Mouse (Mus musculus) midbrain, embryonic 13.5 days (tissue): ENCODE results near the gene Mrps34. TPM values are rescaled to one million over a fixed set of nuclear protein-coding genes. Genes with fewer than 3 reads are reported as not detected.

ENCODE experiments used
- ATAC-seq: fragments of 200-750 bp; cut with Nextera tagmentation; 2 replicates; pipeline ENCODE4 v1.8.0; 2017; ENCODE audit warnings: mild to moderate bottlenecking, moderate TSS enrichment, moderate library complexity
- H3K27ac ChIP-seq: fragments of 300-500 bp; sonication (generic); 2 replicates; pipeline ENCODE4 v1.5.1; 2015; ENCODE audit warnings: inconsistent platforms, mild to moderate bottlenecking, moderate library complexity
- H3K27me3 ChIP-seq: fragments of 300-500 bp; sonication (generic); 2 replicates; pipeline ENCODE4 v1.6.1; 2015; ENCODE audit warnings: mild to moderate bottlenecking, inconsistent platforms
- H3K36me3 ChIP-seq: fragments of 300-500 bp; sonication (generic); 2 replicates; pipeline ENCODE4 v1.6.1; 2015; ENCODE audit warnings: mild to moderate bottlenecking, inconsistent platforms
- H3K4me1 ChIP-seq: fragments of 300-500 bp; sonication (generic); replicated peaks from 2 replicates; pipeline ENCODE4 v1.6.1; 2015; ENCODE audit warnings: inconsistent platforms
- H3K4me2 ChIP-seq: fragments of 300-500 bp; sonication (generic); replicated peaks from 2 replicates; pipeline ENCODE4 v1.6.1; 2015; ENCODE audit warnings: moderate library complexity, mild to moderate bottlenecking, inconsistent platforms
- H3K4me3 ChIP-seq: fragments of 300-500 bp; sonication (generic); replicated peaks from 2 replicates; pipeline ENCODE4 v1.5.1; 2015; ENCODE audit warnings: mild to moderate bottlenecking, inconsistent platforms
- H3K9ac ChIP-seq: fragments of 300-500 bp; sonication (generic); replicated peaks from 2 replicates; pipeline ENCODE4 v1.6.1; 2015; ENCODE audit warnings: mild to moderate bottlenecking, inconsistent platforms
- H3K9me3 ChIP-seq: fragments of 300-500 bp; sonication (generic); 2 replicates; pipeline ENCODE4 v1.6.1; 2016; ENCODE audit warnings: mild to moderate bottlenecking, inconsistent platforms
- WGBS: fragments of 180-500 bp; shearing (Covaris S2); methylation state at CpG from one replicate; pipeline ENCODE4 v1.1.7; 2015; 5-methylcytosine and 5-hydroxymethylcytosine counted together
- polyA plus RNA-seq: library from polyadenylated mRNA; unstranded; fragments of >200 nt; fragmentation: Nextera tagmentation; extraction: Ambion mirVana; gene quantifications from 2 replicates; pipeline ENCODE4 v1.2.1, GENCODE M21; 2015

The Mrps34 gene
- polyA plus RNA-seq, 1 experiment from 2014 or later, result 82.3 TPM

GRCm38 (mm10) chr17:24885356-24886133 lies 9.4 kb upstream of the Mrps34 start:
- peaks cover 32% of the 10 kb centered on the region for H3K4me1 ChIP-seq
- 26% methylated on average over 22 of the region's 22 CpGs for WGBS
- H3K27ac ChIP-seq, result no peak overlapping the region
- no peaks in the 10 kb centered on the region for H3K9me3 ChIP-seq
- H3K36me3 ChIP-seq, result peaks cover 42% of the 10 kb centered on the region
- ATAC-seq, result no peak
- H3K4me3 ChIP-seq, result peak overlapping the region; percentile 87
- H3K9ac ChIP-seq, result peak overlapping the region; percentile 54
- peak overlapping the region; percentile 90 for H3K4me2 ChIP-seq
- no peaks in the 10 kb centered on the region for H3K27me3 ChIP-seq

GRCm38 (mm10) chr17:24886134-24886931 lies 8.6 kb upstream of the Mrps34 start, which contains the start of the genes Nubp2 and Spsb3:
Gene Nubp2 (minus strand): TSS chr17:24886349.
Gene Spsb3 (plus strand): TSS chr17:24886643.
- Histone ChIP-seq H3K27ac (peak within 1 kb of the TSS; percentile 81), H3K4me3 (peak within 1 kb of the TSS; percentile 87), H3K9ac (peak within 1 kb of the TSS; percentile 92), H3K36me3 (peaks cover 50% of the 10 kb centered on the region), H3K27me3 (no peaks in the 10 kb centered on the region), H3K9me3 (no peaks in the 10 kb centered on the region), H3K4me1 (peaks cover 32% of the 10 kb centered on the region), H3K4me2 (peak within 1 kb of the TSS; percentile 92)
- ATAC-seq, result peak; percentile 97
- WGBS, result under 1% methylated on average over 69 of the region's 69 CpGs

GRCm38 (mm10) chr17:24886932-24887271 lies 8.0 kb upstream of the Mrps34 start:
- Histone ChIP-seq H3K4me3 (peak overlapping the region; percentile 87), H3K4me2 (peak overlapping the region; percentile 92), H3K9ac (peak overlapping the region; percentile 92), H3K27me3 (no peaks in the 10 kb centered on the region), H3K36me3 (peaks cover 56% of the 10 kb centered on the region), H3K4me1 (peaks cover 32% of the 10 kb centered on the region), H3K9me3 (no peaks in the 10 kb centered on the region), H3K27ac (peak overlapping the region; percentile 81)
- peak; percentile 51 for ATAC-seq
- WGBS, result under 1% methylated on average over 18 of the region's 18 CpGs

DNA sequence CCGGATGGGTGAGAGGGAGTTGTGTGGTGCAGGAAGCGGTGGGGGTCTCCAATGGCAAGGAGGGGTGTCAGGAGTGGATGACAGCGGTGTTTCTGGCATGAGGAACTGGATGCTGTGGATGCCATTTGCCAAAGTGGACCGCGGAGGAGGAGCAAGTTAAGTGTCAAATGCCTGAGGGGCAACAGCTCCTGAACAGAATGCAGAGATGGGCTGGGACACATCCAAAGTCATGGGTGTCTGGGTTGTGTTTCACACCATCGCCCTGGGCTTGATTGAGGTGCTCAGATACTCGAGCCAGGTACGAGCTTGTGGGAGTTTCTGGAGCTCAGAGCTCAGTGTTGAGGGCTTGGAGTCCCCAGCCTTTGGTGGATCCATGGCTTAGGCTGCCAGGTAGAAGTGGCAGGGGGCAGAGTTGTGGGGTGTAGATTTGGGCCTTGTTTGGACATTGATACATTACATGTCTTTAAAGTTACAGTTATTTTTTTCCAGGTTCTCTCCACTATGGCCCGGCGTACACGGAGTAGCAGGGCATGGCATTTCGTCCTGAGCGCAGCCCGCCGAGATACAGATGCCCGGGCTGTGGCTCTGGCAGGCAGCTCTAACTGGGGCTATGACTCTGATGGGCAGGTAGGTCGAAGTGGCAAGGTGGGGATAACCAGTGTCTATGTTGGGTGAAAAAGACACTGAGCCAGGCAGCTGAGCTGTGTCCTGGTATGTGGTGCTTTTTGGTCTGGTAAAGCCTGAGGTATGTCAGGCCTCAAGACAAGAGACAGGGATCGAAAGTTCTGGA lies 7.4 kb upstream of the Mrps34 start:
- WGBS, result 70% methylated on average over 18 of the region's 18 CpGs
- Histone ChIP-seq H3K9me3 (no peaks in the 10 kb centered on the region), H3K36me3 (peaks cover 60% of the 10 kb centered on the region), H3K9ac (peak overlapping the region; percentile 92), H3K4me2 (peak overlapping the region; percentile 92), H3K27me3 (no peaks in the 10 kb centered on the region), H3K4me1 (peaks cover 32% of the 10 kb centered on the region), H3K27ac (peak overlapping the region; percentile 81; the same call in 1 of the 2 replicates), H3K4me3 (peak overlapping the region; percentile 87)
- ATAC-seq, result no peak

DNA sequence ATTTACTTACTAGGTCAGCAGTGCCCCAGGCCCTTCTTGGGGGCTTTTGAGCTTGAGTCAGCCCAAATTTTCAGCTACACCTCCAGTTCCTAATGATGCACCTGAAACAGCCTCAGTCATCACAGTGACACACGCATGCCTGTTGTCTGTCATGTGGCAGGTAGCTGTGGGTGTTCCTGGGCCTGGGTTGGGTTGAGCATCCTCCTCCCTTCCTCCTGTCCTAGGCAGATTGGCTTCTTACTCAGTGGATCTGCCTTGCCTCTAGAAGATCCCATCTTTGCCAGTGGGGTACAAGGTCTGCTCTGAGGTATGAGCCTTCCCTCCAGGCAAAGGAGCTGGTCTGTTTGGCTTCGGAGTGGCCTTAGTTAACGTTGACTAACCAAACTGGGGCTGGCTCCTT lies 6.1 kb upstream of the Mrps34 start:
- Histone ChIP-seq H3K36me3 (peaks cover 60% of the 10 kb centered on the region), H3K9ac (no peak overlapping the region), H3K27ac (no peak overlapping the region), H3K4me2 (no peak overlapping the region), H3K9me3 (no peaks in the 10 kb centered on the region), H3K4me1 (peaks cover 39% of the 10 kb centered on the region), H3K4me3 (no peak overlapping the region), H3K27me3 (no peaks in the 10 kb centered on the region)
- ATAC-seq, result no peak
- WGBS, result 94% methylated on average over 3 of the region's 3 CpGs

DNA sequence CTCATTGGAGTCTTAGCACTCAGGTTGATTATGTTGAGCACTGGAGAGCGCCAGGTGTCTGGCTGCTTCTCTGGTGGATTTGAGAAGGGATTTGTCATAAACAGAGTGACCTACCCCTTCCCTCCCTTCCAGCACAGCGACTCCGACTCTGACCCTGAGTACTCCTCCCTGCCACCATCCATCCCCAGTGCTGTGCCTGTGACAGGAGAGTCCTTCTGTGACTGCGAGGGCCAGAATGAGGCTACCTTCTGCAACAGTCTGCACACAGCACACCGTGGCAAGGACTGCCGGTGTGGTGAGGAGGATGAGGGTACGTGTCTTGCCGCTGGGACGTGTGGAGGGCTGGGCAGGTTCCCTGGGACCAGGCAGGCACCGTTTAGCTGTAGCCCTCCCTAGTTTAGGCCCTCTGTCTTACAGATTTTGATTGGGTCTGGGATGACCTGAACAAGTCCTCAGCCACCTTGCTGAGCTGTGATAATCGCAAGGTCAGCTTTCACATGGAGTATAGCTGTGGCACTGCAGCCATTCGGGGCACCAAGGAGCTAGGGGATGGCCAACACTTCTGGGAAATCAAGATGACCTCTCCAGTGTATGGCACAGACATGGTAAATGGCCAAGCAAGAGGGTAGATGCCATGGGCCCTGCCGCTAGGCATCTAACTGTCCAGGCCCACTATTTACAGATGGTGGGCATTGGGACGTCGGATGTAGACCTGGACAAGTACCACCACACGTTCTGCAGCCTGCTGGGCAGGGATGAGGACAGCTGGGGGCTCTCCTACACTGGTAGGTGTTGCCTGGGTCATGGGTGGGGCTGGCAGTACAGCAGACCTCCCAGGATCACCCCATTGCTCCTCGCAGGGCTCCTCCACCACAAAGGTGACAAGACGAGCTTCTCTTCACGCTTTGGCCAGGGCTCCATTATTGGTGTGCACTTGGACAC lies 4.5 kb upstream of the Mrps34 start:
- Histone ChIP-seq H3K4me1 (peaks cover 41% of the 10 kb centered on the region), H3K27me3 (no peaks in the 10 kb centered on the region), H3K4me3 (no peak overlapping the region), H3K27ac (no peak overlapping the region), H3K4me2 (no peak overlapping the region), H3K9ac (no peak overlapping the region), H3K9me3 (no peaks in the 10 kb centered on the region), H3K36me3 (peaks cover 52% of the 10 kb centered on the region)
- no peak for ATAC-seq
- WGBS, result 90% methylated on average over 19 of the region's 19 CpGs

DNA sequence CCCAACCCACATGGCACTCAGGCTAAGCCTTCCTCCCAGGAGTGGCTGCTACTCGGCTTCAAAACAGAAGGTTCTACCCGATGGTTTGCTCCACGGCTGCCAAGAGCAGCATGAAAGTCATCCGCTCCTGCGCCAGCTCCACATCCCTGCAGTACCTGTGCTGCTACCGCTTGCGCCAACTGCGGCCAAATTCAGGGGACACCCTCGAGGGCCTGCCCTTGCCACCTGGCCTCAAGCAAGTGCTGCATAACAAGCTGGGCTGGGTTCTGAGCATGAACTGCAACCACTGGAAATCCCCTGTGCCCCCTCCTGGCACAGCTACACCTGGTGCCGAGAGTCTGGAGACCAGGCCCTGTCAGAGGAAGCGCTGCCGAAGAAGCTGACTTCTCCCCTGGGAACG lies 3.6 kb upstream of the Mrps34 start:
- H3K4me2 ChIP-seq, result no peak overlapping the region
- no peaks in the 10 kb centered on the region for H3K27me3 ChIP-seq
- peaks cover 52% of the 10 kb centered on the region for H3K36me3 ChIP-seq
- 89% methylated on average over 13 of the region's 13 CpGs for WGBS
- no peak for ATAC-seq
- H3K4me3 ChIP-seq, result no peak overlapping the region
- H3K27ac ChIP-seq, result no peak overlapping the region
- H3K9me3 ChIP-seq, result no peaks in the 10 kb centered on the region
- H3K9ac ChIP-seq, result no peak overlapping the region
- H3K4me1 ChIP-seq, result peaks cover 46% of the 10 kb centered on the region

DNA sequence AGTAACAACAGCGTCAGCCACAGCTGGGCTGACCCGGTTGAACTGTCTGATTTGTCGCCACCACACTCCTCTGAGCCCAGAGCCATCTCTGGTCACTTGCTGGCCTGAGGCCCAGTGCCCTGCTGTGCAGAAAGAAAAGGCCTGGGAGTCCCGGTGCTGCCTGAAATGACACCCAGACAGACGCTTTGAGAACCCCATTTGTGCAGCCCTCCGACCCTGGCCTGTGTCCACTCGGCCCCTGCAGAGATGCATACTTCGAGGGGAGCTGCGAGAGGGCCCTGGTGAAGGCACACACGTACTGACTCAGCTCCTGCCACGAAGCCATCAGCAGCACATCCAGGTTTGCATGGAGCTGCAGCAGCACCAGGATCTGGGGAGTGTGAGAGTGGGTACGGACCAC lies 2.1 kb upstream of the Mrps34 start:
- WGBS, result 87% methylated on average over 12 of the region's 12 CpGs
- H3K4me2 ChIP-seq, result no peak overlapping the region
- H3K4me3 ChIP-seq, result no peak overlapping the region
- ATAC-seq, result no peak
- H3K4me1 ChIP-seq, result peaks cover 51% of the 10 kb centered on the region
- no peaks in the 10 kb centered on the region for H3K9me3 ChIP-seq
- H3K27me3 ChIP-seq, result no peaks in the 10 kb centered on the region
- H3K27ac ChIP-seq, result no peak overlapping the region
- no peak overlapping the region for H3K9ac ChIP-seq
- H3K36me3 ChIP-seq, result peaks cover 60% of the 10 kb centered on the region

- ATAC-seq, result no peak
- 96% methylated on average over 2 of the region's 2 CpGs for WGBS
- peaks cover 51% of the 10 kb centered on the region for H3K4me1 ChIP-seq
- H3K27me3 ChIP-seq, result no peaks in the 10 kb centered on the region
- no peak overlapping the region for H3K4me2 ChIP-seq
- H3K9ac ChIP-seq, result no peak overlapping the region
- H3K9me3 ChIP-seq, result no peaks in the 10 kb centered on the region
- peaks cover 65% of the 10 kb centered on the region for H3K36me3 ChIP-seq
- H3K27ac ChIP-seq, result no peak overlapping the region
- no peak overlapping the region for H3K4me3 ChIP-seq
Observed at GRCm38 (mm10) chr17:24893276-24893675, 1.6 kb upstream of the Mrps34 start.

DNA sequence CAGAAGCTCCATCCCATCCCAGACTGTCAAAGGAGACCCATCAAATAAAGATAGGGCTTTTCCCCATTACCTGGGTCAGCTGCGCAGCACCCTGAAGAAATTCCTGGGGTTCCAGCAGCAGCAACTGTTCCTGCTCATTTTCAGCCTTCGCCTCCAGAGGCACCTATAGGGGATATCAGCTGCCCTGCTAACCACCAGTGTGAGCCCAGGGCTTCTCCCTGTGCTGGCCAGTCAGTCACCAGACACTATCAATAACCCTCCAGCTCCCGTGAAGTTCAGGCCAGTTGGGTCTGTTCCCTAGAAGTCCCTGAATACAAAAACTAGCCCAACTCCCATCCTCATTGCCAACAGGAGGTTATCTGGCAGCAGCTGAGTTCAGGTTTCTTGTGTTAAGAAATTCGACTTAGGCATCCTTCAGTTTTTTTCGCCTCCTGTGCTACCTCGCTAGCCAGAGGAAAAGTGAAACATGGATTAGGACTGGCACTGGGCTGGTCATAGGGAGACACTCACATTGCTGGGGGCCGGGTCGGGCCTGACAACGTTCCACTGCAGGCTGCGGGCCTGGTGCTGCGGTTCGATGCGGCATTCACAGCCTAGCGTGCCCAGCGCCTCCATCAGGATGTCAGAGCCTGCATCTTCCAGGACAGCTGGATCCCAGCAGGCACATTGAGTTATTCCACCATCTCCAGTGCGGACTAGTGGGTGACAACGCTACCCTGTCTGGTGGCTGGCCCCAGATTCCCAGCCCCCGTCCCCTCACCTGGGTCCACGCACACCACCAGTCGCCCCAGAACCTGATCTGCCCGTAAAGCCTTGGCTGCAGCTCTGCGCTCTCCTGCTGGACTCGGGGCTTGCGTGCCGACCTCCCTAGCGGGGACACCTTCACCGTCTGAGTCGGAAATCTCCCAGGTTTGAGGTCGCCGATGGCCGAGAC lies 588 bp upstream of the Mrps34 start:
- peak overlapping the region; percentile 90 for H3K4me2 ChIP-seq
- peaks cover 67% of the 10 kb centered on the region for H3K36me3 ChIP-seq
- 10% methylated on average over 31 of the region's 31 CpGs for WGBS
- peak overlapping the region; percentile 89 for H3K4me3 ChIP-seq
- no peaks in the 10 kb centered on the region for H3K27me3 ChIP-seq
- peaks cover 46% of the 10 kb centered on the region for H3K4me1 ChIP-seq
- peak overlapping the region; percentile 87 for H3K27ac ChIP-seq
- H3K9ac ChIP-seq, result peak overlapping the region; percentile 95
- no peak; the same call in 1 of the 2 replicates for ATAC-seq
- no peaks in the 10 kb centered on the region for H3K9me3 ChIP-seq
